Mouse (Mus musculus): ENCODE measurements around the gene Vstm2a. TPM values are rescaled to one million over a fixed set of nuclear protein-coding genes. Genes with fewer than 3 reads are reported as not detected.

Gene Vstm2a
- polyA plus RNA-seq, 1 experiment, result not detected

GRCm38 (mm10) chr11:16351915-16352314 lies 94.4 kb downstream of the Vstm2a start:
- Histone ChIP-seq H3K36me3 (ENCODE audit: control insufficient read depth, insufficient read depth, low read length) (no peaks in the 10 kb centered on the region), H3K4me3 (ENCODE audit: low read depth, low read length) (no peak overlapping the region), H3K4me1 (ENCODE audit: control insufficient read depth, insufficient read depth, insufficient read length, low read length) (no peaks in the 10 kb centered on the region), H3K27me3 (ENCODE audit: control insufficient read depth, insufficient read depth, low read length) (no peaks in the 10 kb centered on the region), H3K27ac (ENCODE audit: insufficient read depth, low read depth, low read length) (no peak overlapping the region)
- no peak for TF ChIP-seq CTCF (IDR thresholded peaks at IDR 0.05; ENCODE audit: extremely low read depth, insufficient read length, insufficient replicate concordance, low read depth, low read length)
- TF ChIP-seq POLR2A (IDR thresholded peaks at IDR 0.05; ENCODE audit: low read depth, low read length), result no peak
- WGBS, result 85% methylated on average over 4 of the region's 4 CpGs

GRCm38 (mm10) chr11:16354356-16354755 lies 96.8 kb downstream of the Vstm2a start:
- no peaks in the 10 kb centered on the region for H3K4me1 ChIP-seq (ENCODE audit: control insufficient read depth, insufficient read depth, insufficient read length, low read length)
- H3K36me3 ChIP-seq (ENCODE audit: control insufficient read depth, insufficient read depth, low read length), result no peaks in the 10 kb centered on the region
- H3K27me3 ChIP-seq (ENCODE audit: control insufficient read depth, insufficient read depth, low read length), result no peaks in the 10 kb centered on the region
- TF ChIP-seq CTCF (IDR thresholded peaks at IDR 0.05; ENCODE audit: extremely low read depth, insufficient read length, insufficient replicate concordance, low read depth, low read length) (no peak), POLR2A (IDR thresholded peaks at IDR 0.05; ENCODE audit: low read depth, low read length) (no peak)
- H3K4me3 ChIP-seq (ENCODE audit: low read depth, low read length), result no peak overlapping the region
- no peak overlapping the region for H3K27ac ChIP-seq (ENCODE audit: insufficient read depth, low read depth, low read length)

GRCm38 (mm10) chr11:16366852-16367587 lies 109.5 kb downstream of the Vstm2a start:
- no peaks in the 10 kb centered on the region for H3K4me1 ChIP-seq (ENCODE audit: control insufficient read depth, insufficient read depth, insufficient read length, low read length)
- no peaks in the 10 kb centered on the region for H3K36me3 ChIP-seq (ENCODE audit: control insufficient read depth, insufficient read depth, low read length)
- H3K27me3 ChIP-seq (ENCODE audit: control insufficient read depth, insufficient read depth, low read length), result no peaks in the 10 kb centered on the region
- TF ChIP-seq CTCF (IDR thresholded peaks at IDR 0.05; ENCODE audit: extremely low read depth, insufficient read length, insufficient replicate concordance, low read depth, low read length) (no peak), POLR2A (IDR thresholded peaks at IDR 0.05; ENCODE audit: low read depth, low read length) (no peak)
- WGBS, result 74% methylated on average over 8 of the region's 8 CpGs
- no peak overlapping the region for H3K4me3 ChIP-seq (ENCODE audit: low read depth, low read length)
- no peak overlapping the region for H3K27ac ChIP-seq (ENCODE audit: insufficient read depth, low read depth, low read length)

- WGBS, result 28% methylated on average over 2 of the region's 2 CpGs
- no peak overlapping the region for H3K27ac ChIP-seq (ENCODE audit: insufficient read depth, low read depth, low read length)
- H3K36me3 ChIP-seq (ENCODE audit: control insufficient read depth, insufficient read depth, low read length), result no peaks in the 10 kb centered on the region
- H3K4me3 ChIP-seq (ENCODE audit: low read depth, low read length), result no peak overlapping the region
- H3K4me1 ChIP-seq (ENCODE audit: control insufficient read depth, insufficient read depth, insufficient read length, low read length), result no peaks in the 10 kb centered on the region
- no peaks in the 10 kb centered on the region for H3K27me3 ChIP-seq (ENCODE audit: control insufficient read depth, insufficient read depth, low read length)
- no peak for TF ChIP-seq POLR2A (IDR thresholded peaks at IDR 0.05; ENCODE audit: low read depth, low read length)
- no peak for TF ChIP-seq CTCF (IDR thresholded peaks at IDR 0.05; ENCODE audit: extremely low read depth, insufficient read length, insufficient replicate concordance, low read depth, low read length)
These were observed 146.1 kb downstream of the Vstm2a start for GRCm38 (mm10) chr11:16403627-16404026.

GRCm38 (mm10) chr11:16411736-16412135 lies 154.2 kb downstream of the Vstm2a start:
- H3K4me1 ChIP-seq (ENCODE audit: control insufficient read depth, insufficient read depth, insufficient read length, low read length), result no peaks in the 10 kb centered on the region
- no peak overlapping the region for H3K4me3 ChIP-seq (ENCODE audit: low read depth, low read length)
- H3K27ac ChIP-seq (ENCODE audit: insufficient read depth, low read depth, low read length), result no peak overlapping the region
- H3K36me3 ChIP-seq (ENCODE audit: control insufficient read depth, insufficient read depth, low read length), result no peaks in the 10 kb centered on the region
- no peaks in the 10 kb centered on the region for H3K27me3 ChIP-seq (ENCODE audit: control insufficient read depth, insufficient read depth, low read length)
- TF ChIP-seq POLR2A (IDR thresholded peaks at IDR 0.05; ENCODE audit: low read depth, low read length) (no peak), CTCF (IDR thresholded peaks at IDR 0.05; ENCODE audit: extremely low read depth, insufficient read length, insufficient replicate concordance, low read depth, low read length) (no peak)
- 43% methylated on average over 1 of the region's 1 CpGs for WGBS

- H3K4me1 ChIP-seq (ENCODE audit: control insufficient read depth, insufficient read depth, insufficient read length, low read length), result no peaks in the 10 kb centered on the region
- no peak overlapping the region for H3K27ac ChIP-seq (ENCODE audit: insufficient read depth, low read depth, low read length)
- H3K27me3 ChIP-seq (ENCODE audit: control insufficient read depth, insufficient read depth, low read length), result no peaks in the 10 kb centered on the region
- H3K4me3 ChIP-seq (ENCODE audit: low read depth, low read length), result no peak overlapping the region
- TF ChIP-seq POLR2A (IDR thresholded peaks at IDR 0.05; ENCODE audit: low read depth, low read length), result no peak
- no peak for TF ChIP-seq CTCF (IDR thresholded peaks at IDR 0.05; ENCODE audit: extremely low read depth, insufficient read length, insufficient replicate concordance, low read depth, low read length)
- WGBS, result 26% methylated on average over 4 of the region's 4 CpGs
- H3K36me3 ChIP-seq (ENCODE audit: control insufficient read depth, insufficient read depth, low read length), result no peaks in the 10 kb centered on the region
These were observed 155.1 kb downstream of the Vstm2a start for GRCm38 (mm10) chr11:16412609-16413008.

- H3K4me1 ChIP-seq (ENCODE audit: control insufficient read depth, insufficient read depth, insufficient read length, low read length), result no peaks in the 10 kb centered on the region
- no peak for TF ChIP-seq CTCF (IDR thresholded peaks at IDR 0.05; ENCODE audit: extremely low read depth, insufficient read length, insufficient replicate concordance, low read depth, low read length)
- no peak for TF ChIP-seq POLR2A (IDR thresholded peaks at IDR 0.05; ENCODE audit: low read depth, low read length)
- no peaks in the 10 kb centered on the region for H3K36me3 ChIP-seq (ENCODE audit: control insufficient read depth, insufficient read depth, low read length)
- WGBS, result 38% methylated on average over 1 of the region's 1 CpGs
- no peak overlapping the region for H3K4me3 ChIP-seq (ENCODE audit: low read depth, low read length)
- no peak overlapping the region for H3K27ac ChIP-seq (ENCODE audit: insufficient read depth, low read depth, low read length)
- no peaks in the 10 kb centered on the region for H3K27me3 ChIP-seq (ENCODE audit: control insufficient read depth, insufficient read depth, low read length)
These were observed 155.6 kb downstream of the Vstm2a start for GRCm38 (mm10) chr11:16413077-16413644.

Data from small intestine, adult 2 months (tissue).